Mouse (Mus musculus): ENCODE measurements around the gene Gpn2. TPM values are rescaled to one million over a fixed set of nuclear protein-coding genes. Genes with fewer than 3 reads are reported as not detected.

The Gpn2 gene
- polyA plus RNA-seq, 1 experiment = 22.2 TPM

DNA sequence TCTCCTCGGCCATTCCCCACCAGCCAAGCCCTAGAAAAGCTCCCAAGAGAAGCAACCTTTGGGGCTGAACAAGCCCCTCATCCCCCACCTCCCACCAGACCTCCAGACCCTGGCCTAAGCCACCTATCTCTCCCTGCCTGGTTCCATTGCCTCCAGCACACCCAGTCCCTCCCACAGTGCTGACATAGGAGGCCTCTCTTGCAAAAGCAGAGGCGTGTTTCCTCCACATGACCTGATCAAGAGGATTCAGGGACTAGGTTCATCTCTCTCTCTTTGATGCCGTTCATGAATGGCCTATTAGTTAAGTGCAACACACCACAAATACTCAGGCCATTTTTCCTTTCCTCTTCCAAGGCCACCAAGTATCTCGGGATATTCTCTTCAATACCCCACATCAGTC lies 24.3 kb upstream of the Gpn2 start:
- H3K4me1 ChIP-seq (ENCODE audit: control insufficient read depth, insufficient read depth, low read length) = no peaks in the 10 kb centered on the region
- TF ChIP-seq POLR2A (IDR thresholded peaks at IDR 0.05; ENCODE audit: extremely low read depth, insufficient read depth, low read length) (no peak), CTCF (IDR thresholded peaks at IDR 0.05; ENCODE audit: extremely low read depth, insufficient read depth, low read length) (no peak)
- no peak overlapping the region for H3K27ac ChIP-seq (ENCODE audit: insufficient read depth, low read length)
- no peak overlapping the region for H3K4me3 ChIP-seq (ENCODE audit: insufficient read depth, low read length)

DNA sequence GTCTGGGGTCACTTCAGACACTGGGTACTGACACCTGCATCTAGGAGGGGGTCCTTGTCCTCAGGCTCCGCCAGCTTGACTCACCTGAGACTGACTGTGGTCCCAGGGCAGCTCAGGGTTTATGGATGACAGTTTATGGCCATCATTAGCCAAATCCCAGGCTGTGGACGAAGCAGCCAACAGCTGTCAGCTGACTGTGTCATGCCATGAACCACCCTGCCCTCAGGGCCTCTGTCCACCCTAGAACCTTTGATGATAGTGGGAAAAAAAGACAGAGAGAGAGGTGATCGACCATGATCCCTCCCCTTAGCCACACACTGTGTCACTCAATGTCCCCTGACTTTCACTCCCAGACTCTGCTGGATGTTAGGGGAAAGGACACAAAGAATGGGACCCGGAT lies 22.5 kb upstream of the Gpn2 start:
- TF ChIP-seq POLR2A (IDR thresholded peaks at IDR 0.05; ENCODE audit: extremely low read depth, insufficient read depth, low read length) (no peak), CTCF (IDR thresholded peaks at IDR 0.05; ENCODE audit: extremely low read depth, insufficient read depth, low read length) (no peak)
- Histone ChIP-seq H3K4me1 (ENCODE audit: control insufficient read depth, insufficient read depth, low read length) (no peaks in the 10 kb centered on the region), H3K27ac (ENCODE audit: insufficient read depth, low read length) (no peak overlapping the region), H3K4me3 (ENCODE audit: insufficient read depth, low read length) (no peak overlapping the region)

DNA sequence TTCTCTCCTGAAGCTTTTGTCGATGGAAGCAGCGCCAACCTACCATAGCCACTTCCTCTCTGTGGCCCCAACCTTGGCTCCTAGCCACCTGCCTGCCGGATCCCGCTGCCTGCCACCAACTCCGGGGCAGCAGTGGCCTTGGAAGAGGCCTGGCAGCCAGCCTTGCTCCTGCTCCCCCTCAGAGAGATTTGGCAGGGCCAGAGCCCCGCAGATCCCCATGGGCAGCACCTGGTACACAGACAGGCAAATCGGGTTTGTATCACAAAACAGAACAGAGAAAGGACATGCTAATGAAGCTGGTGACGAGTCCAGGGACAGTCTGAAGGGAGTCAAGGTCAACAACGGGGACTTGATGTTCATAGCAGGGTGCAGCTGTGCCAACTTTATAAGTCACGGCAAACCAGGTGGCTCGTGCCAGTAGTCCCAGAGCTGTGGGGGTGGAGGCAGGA lies 21.0 kb upstream of the Gpn2 start:
- H3K4me3 ChIP-seq (ENCODE audit: insufficient read depth, low read length) = no peak overlapping the region
- TF ChIP-seq POLR2A (IDR thresholded peaks at IDR 0.05; ENCODE audit: extremely low read depth, insufficient read depth, low read length) (no peak), CTCF (IDR thresholded peaks at IDR 0.05; ENCODE audit: extremely low read depth, insufficient read depth, low read length) (no peak)
- H3K4me1 ChIP-seq (ENCODE audit: control insufficient read depth, insufficient read depth, low read length) = no peaks in the 10 kb centered on the region
- H3K27ac ChIP-seq (ENCODE audit: insufficient read depth, low read length) = no peak overlapping the region

DNA sequence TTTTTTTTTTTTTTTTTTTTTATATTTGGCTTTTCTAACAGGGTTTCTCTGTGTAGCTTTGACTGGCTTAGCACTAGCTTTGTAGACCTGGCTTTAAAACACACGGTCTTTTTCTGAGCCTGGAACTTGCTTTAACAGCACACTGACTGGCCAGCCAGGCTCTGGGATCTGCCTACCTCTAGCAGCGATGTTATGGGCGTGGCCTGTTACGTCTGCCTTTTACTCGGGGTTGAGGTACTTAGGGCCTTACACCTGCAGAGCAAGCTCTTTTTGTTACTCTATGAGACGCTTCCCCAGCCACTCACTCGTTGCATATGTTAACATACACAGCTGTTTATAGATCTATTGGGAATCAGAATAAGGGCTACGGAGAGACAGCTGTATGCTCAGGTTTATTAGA lies 16.9 kb upstream of the Gpn2 start:
- Histone ChIP-seq H3K4me3 (ENCODE audit: insufficient read depth, low read length) (no peak overlapping the region), H3K4me1 (ENCODE audit: control insufficient read depth, insufficient read depth, low read length) (no peaks in the 10 kb centered on the region), H3K27ac (ENCODE audit: insufficient read depth, low read length) (no peak overlapping the region)
- TF ChIP-seq CTCF (IDR thresholded peaks at IDR 0.05; ENCODE audit: extremely low read depth, insufficient read depth, low read length) (no peak), POLR2A (IDR thresholded peaks at IDR 0.05; ENCODE audit: extremely low read depth, insufficient read depth, low read length) (no peak)

DNA sequence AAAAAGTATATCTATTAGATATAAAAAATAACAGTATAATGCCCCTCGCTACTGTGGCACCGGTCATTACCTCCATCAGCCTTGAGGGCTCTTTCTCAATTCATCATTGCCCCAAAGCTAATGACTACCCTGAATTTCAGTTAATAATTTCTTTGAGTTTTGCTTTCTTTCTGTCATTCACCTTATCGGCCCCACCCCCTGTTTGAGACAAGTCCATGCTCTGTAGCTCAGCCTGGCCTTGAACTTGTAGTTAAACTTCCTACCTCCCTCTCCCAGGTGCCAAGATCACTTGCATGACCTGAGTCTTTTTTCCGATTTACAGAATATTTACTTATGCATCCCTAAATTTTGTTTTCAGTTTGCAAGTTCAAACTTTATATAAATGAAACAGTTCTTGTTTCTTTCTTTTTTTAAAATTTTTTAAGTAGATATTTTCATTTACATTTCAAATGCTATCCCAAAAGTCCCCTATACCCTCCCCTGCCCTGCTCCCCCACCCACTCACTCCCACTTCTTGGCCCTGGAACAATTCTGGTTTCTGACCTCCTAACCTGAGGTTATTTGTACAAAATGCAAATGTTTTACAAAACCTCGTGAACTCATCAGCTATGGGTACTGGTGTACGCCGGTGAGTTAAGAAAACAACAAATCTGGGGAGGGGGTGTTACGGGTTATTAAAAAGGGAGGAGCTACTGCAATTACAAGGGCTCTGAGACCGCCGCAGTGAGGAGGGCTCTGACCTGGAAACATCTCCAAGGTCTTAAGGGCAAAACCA lies 14.7 kb upstream of the Gpn2 start:
- Histone ChIP-seq H3K4me1 (ENCODE audit: control insufficient read depth, insufficient read depth, low read length) (no peaks in the 10 kb centered on the region), H3K4me3 (ENCODE audit: insufficient read depth, low read length) (no peak overlapping the region), H3K27ac (ENCODE audit: insufficient read depth, low read length) (no peak overlapping the region)
- no peak for TF ChIP-seq CTCF (IDR thresholded peaks at IDR 0.05; ENCODE audit: extremely low read depth, insufficient read depth, low read length)

DNA sequence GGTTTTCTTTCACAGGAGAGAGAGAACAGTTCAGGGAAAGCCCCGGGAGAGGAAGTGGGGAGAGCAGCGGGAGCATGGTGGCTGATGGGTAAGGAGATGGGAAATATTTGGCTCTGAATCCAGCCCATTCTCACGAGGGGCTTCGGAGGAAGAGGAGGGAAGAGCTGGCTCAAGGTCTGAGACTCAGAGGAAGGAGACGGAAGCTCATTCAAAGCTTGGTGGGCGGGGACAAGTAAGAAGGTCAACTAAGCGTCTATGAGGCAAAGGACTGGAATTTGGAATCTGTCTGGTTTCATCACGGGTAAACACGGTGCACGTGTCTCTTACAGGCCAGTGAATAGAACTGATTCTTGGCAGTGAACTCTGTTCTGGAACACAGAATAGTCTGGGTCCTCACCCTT lies 14.1 kb upstream of the Gpn2 start:
- Histone ChIP-seq H3K4me1 (ENCODE audit: control insufficient read depth, insufficient read depth, low read length) (no peaks in the 10 kb centered on the region), H3K27ac (ENCODE audit: insufficient read depth, low read length) (no peak overlapping the region)
- TF ChIP-seq POLR2A (IDR thresholded peaks at IDR 0.05; ENCODE audit: extremely low read depth, insufficient read depth, low read length) (no peak), CTCF (IDR thresholded peaks at IDR 0.05; ENCODE audit: extremely low read depth, insufficient read depth, low read length) (no peak)

DNA sequence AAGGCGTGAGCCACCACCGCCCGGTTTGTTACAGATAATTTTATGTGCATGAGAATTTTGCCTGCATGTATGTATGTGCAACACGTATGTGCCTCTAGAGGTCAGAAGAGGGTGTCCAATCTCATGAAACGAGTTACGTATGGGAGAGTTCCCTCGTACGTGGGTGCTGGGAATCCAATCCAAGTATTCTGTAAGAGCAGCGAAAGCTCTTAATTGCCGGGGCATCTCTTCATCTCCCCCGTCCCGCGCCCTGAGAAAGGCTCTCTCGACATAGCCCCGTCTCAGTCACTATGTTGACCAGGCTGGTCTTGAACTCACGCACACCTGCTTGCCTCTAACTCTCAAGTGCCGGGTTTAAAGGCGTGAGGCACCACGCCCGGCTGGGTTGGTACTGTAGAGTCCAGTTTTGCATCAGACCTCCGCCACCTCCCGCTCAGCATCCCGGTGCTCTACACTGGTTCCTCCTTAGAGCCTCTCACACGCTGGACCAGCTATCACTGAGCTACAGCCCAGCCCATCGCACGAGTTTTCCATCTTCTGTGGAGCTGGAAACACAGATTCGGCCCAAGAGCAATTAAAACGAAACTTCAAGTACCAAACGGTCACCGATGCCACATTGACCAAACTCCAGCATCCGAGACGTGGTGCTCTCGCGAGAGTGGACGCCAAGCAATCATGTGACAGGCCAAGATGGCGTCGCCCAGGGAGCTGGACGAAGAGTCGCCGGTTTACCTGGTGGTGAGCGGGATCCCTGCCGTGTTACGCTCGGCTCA lies 9.9 kb upstream of the Gpn2 start, which contains the start of gene Gpatch3:
TSS of gene Gpatch3 (plus strand) at position 676 of the 773 bp plus-strand sequence.
- Histone ChIP-seq H3K27ac (ENCODE audit: insufficient read depth, low read length) (no peak within 1 kb of the TSS), H3K4me3 (ENCODE audit: insufficient read depth, low read length) (peak within 1 kb of the TSS; percentile 82), H3K4me1 (ENCODE audit: control insufficient read depth, insufficient read depth, low read length) (no peaks in the 10 kb centered on the region)
- TF ChIP-seq CTCF (IDR thresholded peaks at IDR 0.05; ENCODE audit: extremely low read depth, insufficient read depth, low read length) (no peak), POLR2A (IDR thresholded peaks at IDR 0.05; ENCODE audit: extremely low read depth, insufficient read depth, low read length) (peak; percentile 95)

More for the DNA sequence above, 14.1 kb upstream of the Gpn2 start:
- H3K4me3 ChIP-seq (ENCODE audit: insufficient read depth, low read length) = no peak overlapping the region

DNA sequence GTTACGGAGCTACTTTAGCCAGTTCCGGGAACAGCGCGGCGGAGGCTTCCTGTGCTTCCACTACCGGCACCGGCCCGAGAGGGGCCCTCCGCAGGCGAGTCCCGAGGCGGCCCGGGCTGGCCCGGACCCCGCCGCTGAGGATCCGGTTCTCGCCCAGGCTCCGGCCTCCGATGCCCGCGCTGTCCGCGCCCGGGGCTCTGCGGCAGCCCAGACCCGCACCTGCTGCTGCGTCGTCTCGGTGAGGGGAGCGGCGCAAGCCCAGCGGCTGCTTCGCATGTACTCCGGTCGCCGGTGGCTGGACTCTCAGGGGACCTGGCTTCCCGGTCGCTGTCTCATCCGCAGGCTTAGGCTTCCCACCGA lies 9.3 kb upstream of the Gpn2 start:
- Histone ChIP-seq H3K27ac (ENCODE audit: insufficient read depth, low read length) (no peak overlapping the region), H3K4me3 (ENCODE audit: insufficient read depth, low read length) (peak overlapping the region; percentile 82), H3K4me1 (ENCODE audit: control insufficient read depth, insufficient read depth, low read length) (no peaks in the 10 kb centered on the region)
- TF ChIP-seq CTCF (IDR thresholded peaks at IDR 0.05; ENCODE audit: extremely low read depth, insufficient read depth, low read length) = no peak
- no peak for TF ChIP-seq POLR2A (IDR thresholded peaks at IDR 0.05; ENCODE audit: extremely low read depth, insufficient read depth, low read length)

DNA sequence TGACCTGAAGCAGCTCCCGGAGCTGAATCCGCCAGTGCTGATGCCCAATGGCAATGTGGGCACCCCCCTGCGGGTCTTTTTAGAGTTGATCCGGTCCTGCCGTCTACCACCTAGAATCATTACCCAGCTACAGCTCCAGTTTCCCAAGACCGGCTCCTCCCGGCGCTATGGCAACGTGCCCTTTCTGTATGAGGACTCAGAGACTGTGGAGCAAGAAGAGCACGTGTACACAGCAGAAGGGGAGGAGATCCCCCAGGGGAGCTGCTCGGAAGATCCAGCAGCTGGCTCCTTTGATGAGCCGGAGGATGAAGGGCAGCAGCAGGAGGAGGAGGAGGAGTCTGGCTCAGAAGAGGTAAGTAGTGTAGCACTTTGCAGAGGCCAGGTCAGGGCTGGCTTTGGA lies 6.2 kb upstream of the Gpn2 start:
- Histone ChIP-seq H3K27ac (ENCODE audit: insufficient read depth, low read length) (no peak overlapping the region), H3K4me1 (ENCODE audit: control insufficient read depth, insufficient read depth, low read length) (no peaks in the 10 kb centered on the region), H3K4me3 (ENCODE audit: insufficient read depth, low read length) (no peak overlapping the region)
- TF ChIP-seq CTCF (IDR thresholded peaks at IDR 0.05; ENCODE audit: extremely low read depth, insufficient read depth, low read length) (no peak), POLR2A (IDR thresholded peaks at IDR 0.05; ENCODE audit: extremely low read depth, insufficient read depth, low read length) (no peak)

DNA sequence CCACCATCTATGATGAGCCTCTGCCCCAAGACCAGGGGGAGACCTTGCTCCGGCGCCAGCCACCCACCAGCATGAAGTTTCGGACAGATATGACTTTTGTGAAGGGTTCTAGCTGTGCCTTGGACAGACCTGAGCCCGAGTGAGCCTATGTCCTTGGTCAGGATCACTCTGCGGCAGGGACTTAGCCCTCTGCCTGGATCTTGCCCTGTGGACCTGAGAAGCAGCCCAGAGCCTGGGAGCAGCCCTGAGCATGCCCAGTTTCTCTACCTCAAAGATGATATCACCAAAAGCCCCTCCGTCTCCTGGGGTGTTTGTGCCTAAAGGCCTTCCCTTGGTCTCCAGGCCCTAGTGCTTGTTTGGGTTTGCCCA lies 488 bp upstream of the Gpn2 start:
- H3K4me1 ChIP-seq (ENCODE audit: control insufficient read depth, insufficient read depth, low read length) = no peaks in the 10 kb centered on the region
- TF ChIP-seq POLR2A (IDR thresholded peaks at IDR 0.05; ENCODE audit: extremely low read depth, insufficient read depth, low read length) (no peak), CTCF (IDR thresholded peaks at IDR 0.05; ENCODE audit: extremely low read depth, insufficient read depth, low read length) (no peak)
- peak overlapping the region; percentile 73 for H3K4me3 ChIP-seq (ENCODE audit: insufficient read depth, low read length)
- H3K27ac ChIP-seq (ENCODE audit: insufficient read depth, low read length) = peak overlapping the region; percentile 51

All from cortical plate, adult 2 months (tissue).